Mouse (Mus musculus): Measurements from ENCODE around the gene Phlpp1.

The Phlpp1 gene

GRCm38 (mm10) chr1:106389673-106390072, 218.1 kb downstream of the Phlpp1 start:
- no peak for DNase-seq (ENCODE audit: low spot score in 2 of 2)

- DNase-seq (ENCODE audit: low spot score in 2 of 2), result no peak
Observed at GRCm38 (mm10) chr1:106393072-106393471, 221.5 kb downstream of the Phlpp1 start.

DNA sequence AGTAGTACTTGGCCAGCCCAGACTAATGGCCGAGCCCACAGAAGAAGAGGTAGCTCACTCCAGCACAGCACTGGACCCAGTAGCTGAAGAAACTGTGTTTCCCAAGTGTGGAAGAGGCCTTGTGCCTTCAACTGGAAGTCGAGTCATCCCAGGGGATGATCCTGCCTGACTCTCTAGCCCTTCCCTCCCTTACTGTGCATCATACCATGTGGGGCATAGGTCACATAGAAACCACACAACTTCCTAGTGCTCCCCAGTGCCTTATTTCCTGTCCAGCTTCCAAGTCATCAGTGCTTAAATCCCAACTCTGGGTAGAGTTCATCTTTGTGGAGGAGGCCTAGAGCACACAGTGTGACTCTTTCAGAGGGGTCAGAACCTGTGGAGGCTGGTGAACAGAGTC, 223.1 kb downstream of the Phlpp1 start:
- no peak for DNase-seq (ENCODE audit: low spot score in 2 of 2)

GRCm38 (mm10) chr1:106395476-106395875, 223.9 kb downstream of the Phlpp1 start:
- DNase-seq (ENCODE audit: low spot score in 2 of 2), result peak; percentile 29 to 43

GRCm38 (mm10) chr1:106400900-106401634, 229.5 kb downstream of the Phlpp1 start:
- no peak for DNase-seq (ENCODE audit: low spot score in 2 of 2)

GRCm38 (mm10) chr1:106403011-106403501, 231.5 kb downstream of the Phlpp1 start:
- DNase-seq (ENCODE audit: low spot score in 2 of 2), result no peak

DNA sequence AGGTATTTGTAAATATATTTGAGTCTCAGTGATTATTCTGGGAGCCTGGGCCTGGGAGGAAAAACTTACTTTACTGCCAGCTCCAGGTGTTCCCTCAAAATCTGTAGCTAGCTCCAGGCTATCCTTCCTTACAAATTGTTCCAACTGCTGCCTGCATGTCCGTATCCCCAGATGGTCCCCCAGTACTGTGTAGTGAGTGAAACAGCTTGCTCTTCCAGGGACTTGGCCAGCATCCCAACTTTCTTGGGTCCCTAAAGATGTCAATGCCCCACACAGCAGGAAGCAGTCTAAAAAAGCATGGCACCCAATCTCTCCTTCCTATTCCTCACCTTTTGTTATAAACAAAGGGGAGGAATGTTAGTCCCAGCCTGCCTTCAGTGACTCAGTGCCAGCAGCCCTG, 235.3 kb downstream of the Phlpp1 start:
- no peak for DNase-seq (ENCODE audit: low spot score in 2 of 2)

DNA sequence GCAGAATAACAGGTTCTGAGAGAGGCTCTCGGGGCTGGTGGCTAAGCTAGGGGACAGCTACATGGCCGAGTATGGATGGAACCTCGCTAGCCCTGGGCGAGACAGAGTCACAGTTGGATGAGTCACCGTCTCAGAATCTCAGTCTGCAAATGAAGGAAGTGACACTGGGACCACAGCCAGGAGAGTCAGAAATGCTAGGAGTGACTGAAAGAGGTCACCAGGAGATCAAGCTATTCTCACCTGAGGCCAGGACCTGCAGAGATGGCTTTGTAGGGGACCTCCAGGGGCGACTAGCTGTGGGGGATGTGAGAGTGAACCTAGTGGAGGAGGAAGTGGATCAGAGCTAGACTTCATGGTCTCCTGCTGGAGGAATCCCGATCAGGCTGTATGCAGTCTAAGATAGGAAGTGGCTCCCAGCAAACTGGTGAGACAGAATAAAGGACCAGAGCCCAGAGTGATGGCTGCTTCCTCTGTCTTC, 236.4 kb downstream of the Phlpp1 start:
- no peak for DNase-seq (ENCODE audit: low spot score in 2 of 2)

GRCm38 (mm10) chr1:106410858-106411257, 239.3 kb downstream of the Phlpp1 start:
- no peak for DNase-seq (ENCODE audit: low spot score in 2 of 2)

GRCm38 (mm10) chr1:106425128-106425936, 253.8 kb downstream of the Phlpp1 start:
- DNase-seq (ENCODE audit: low spot score in 2 of 2), result no peak

GRCm38 (mm10) chr1:106428170-106428569, 256.6 kb downstream of the Phlpp1 start:
- DNase-seq (ENCODE audit: low spot score in 2 of 2), result peak; percentile 18 to 23

DNA sequence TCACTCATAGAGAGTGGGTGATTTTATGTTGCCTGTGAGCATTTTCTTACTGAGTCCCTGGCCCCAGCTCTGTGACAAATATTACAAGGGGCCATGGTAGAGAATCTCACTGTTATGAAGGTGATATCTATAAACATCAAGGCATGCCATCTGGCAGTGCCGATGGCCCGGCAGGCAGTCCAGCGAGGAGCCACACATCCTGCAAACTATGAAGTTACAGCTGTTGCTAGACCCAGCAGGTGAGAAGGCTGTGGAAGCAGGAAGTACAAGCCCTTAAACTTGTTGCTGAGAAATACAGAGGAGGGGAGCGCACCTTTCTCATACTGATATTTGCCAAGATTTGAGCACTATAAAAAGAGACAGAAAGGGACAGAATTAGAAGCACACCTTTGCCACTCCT, 257.0 kb downstream of the Phlpp1 start:
- no peak for DNase-seq (ENCODE audit: low spot score in 2 of 2)

GRCm38 (mm10) chr1:106433580-106433979, 262.0 kb downstream of the Phlpp1 start:
- DNase-seq (ENCODE audit: low spot score in 2 of 2), result no peak

Measured in right cerebral cortex, postnatal 36 days (tissue).